Mouse (Mus musculus) cerebellum, adult 2 months (tissue): ENCODE measurements around the gene Plg.

Experiments used
- CTCF ChIP-seq: fragments of 200-500 bp; IDR thresholded peaks from 2 replicates; pipeline ENCODE4 v1.5.1; 2011; ENCODE audit warnings: low read depth, mild to moderate bottlenecking, control low read depth, low read length, moderate library complexity, borderline replicate concordance; ENCODE audit not compliant: insufficient read depth
- POLR2A ChIP-seq: fragments of 200-500 bp; IDR thresholded peaks from 2 replicates; pipeline ENCODE4 v1.6.1; 2011; ENCODE audit warnings: low read length, control low read depth, borderline replicate concordance; ENCODE audit not compliant: insufficient read depth

- no peak for TF ChIP-seq POLR2A
- TF ChIP-seq CTCF: no peak
These were observed 14.0 kb upstream of the Plg start for GRCm38 (mm10) chr17:12364426-12364735.
